Mouse (Mus musculus): ENCODE measurements around the gene Amy2a3. TPM values are rescaled to one million over a fixed set of nuclear protein-coding genes. Genes with fewer than 3 reads are reported as not detected.

Gene Amy2a3
- 3.2 TPM for total RNA-seq (2023)

GRCm38 (mm10) chr3:113323952-113324351 is at the start of gene Amy2a3:
TSS of gene Amy2a3 (minus strand) at chr3:113324052.

GRCm38 (mm10) chr3:113356558-113356957 is 32.7 kb upstream of the Amy2a3 start, which contains the start of gene Amy2a2:
TSS of gene Amy2a2 (minus strand) at chr3:113356658.

DNA sequence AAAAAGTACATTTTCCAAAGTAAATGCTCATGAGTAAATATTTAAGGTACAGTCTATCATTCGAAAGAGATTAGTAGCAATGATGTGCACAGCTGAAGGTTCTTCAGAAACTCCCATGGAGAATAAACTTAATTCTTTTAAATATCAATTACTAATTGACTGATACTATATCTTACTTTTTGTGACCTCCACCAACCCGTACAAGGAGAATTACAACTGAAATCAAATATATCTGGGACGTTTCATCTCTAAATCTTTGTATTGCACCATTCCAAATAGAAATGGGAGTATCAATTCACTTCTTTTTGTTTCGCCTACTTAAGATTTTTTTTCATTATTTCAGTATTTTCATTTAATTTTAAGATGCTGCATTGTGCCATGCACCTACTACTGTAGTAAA is 32.5 kb downstream of the Amy2a3 start, which contains the start of gene Amy2a4:
Amy2a4 (minus strand) TSS at position 101 of the 400 bp plus-strand sequence.

Other genes with a start within 250 kb of the Amy2a3 start
- gene Amy2a5, start 65.2 kb downstream of the Amy2a3 start, total RNA-seq (2023) = 4.7 TPM
- gene Amy2a4, start 32.6 kb downstream of the Amy2a3 start, total RNA-seq (2023) = 3.2 TPM
- gene Amy2a2, start 32.6 kb upstream of the Amy2a3 start, total RNA-seq (2023) = 3.2 TPM
- 10.2 TPM for gene Amy2a1, start 208.4 kb upstream of the Amy2a3 start, total RNA-seq (2023)